Mouse (Mus musculus) left cerebral cortex, postnatal 4 days (tissue): ENCODE results near the gene Srxn1. TPM values are rescaled to one million over a fixed set of nuclear protein-coding genes. Genes with fewer than 3 reads are reported as not detected.

Experiments
- DNase-seq: peaks from one replicate; pipeline ENCODE4 v3.0.0-alpha.2; 2022
- intact Hi-C: fragments of 180-260 bp; cut with DNase I; formaldehyde crosslinking; loops from one replicate; pipeline ENCODE4 v1.15.1; 2025
- total RNA-seq, 2 experiments: library from RNA; stranded (reverse); gene quantifications; 2 replicates each; pipeline ENCODE4 v1.2.3; 2021

Srxn1 gene
- total RNA-seq, 2 experiments from 2014 or later = 17.7 to 18.8 TPM

- intact Hi-C loops = no loop called here
Measured at GRCm38 (mm10) chr2:152087111-152087510, 18.2 kb upstream of the Srxn1 start.

GRCm38 (mm10) chr2:152089078-152089477 is 16.2 kb upstream of the Srxn1 start:
- intact Hi-C loops = no loop called here
- DNase-seq = peak; percentile 71

More at GRCm38 (mm10) chr2:152087111-152087510, 18.2 kb upstream of the Srxn1 start:
- no peak for DNase-seq

GRCm38 (mm10) chr2:152089581-152089980 is 15.7 kb upstream of the Srxn1 start:
- no peak for DNase-seq
- intact Hi-C loops = no loop called here

- intact Hi-C loops = no loop called here
- no peak for DNase-seq
Measured at GRCm38 (mm10) chr2:152090486-152090885, 14.8 kb upstream of the Srxn1 start.

- DNase-seq = no peak
- intact Hi-C loops = no loop called here
Measured at GRCm38 (mm10) chr2:152091342-152092056, 13.8 kb upstream of the Srxn1 start.

GRCm38 (mm10) chr2:152092927-152093326 is 12.4 kb upstream of the Srxn1 start:
- intact Hi-C loops = no loop called here
- DNase-seq = no peak

- intact Hi-C loops = no loop called here
- no peak for DNase-seq
Measured at GRCm38 (mm10) chr2:152093356-152093792, 11.9 kb upstream of the Srxn1 start.

- intact Hi-C loops = loop anchor here (5.0 kb wide), 1 partner anchor 68 kb away; no protein-coding TSS in a partner anchor
- no peak for DNase-seq
Measured at GRCm38 (mm10) chr2:152094856-152095545, 10.3 kb upstream of the Srxn1 start.

- DNase-seq = no peak
- intact Hi-C loops = loop anchor here (5.0 kb wide), 1 partner anchor 70 kb away; no protein-coding TSS in a partner anchor
Measured at GRCm38 (mm10) chr2:152096922-152097321, 8.4 kb upstream of the Srxn1 start.

- intact Hi-C loops = loop anchor here (5.0 kb wide), 1 partner anchor 71 kb away; no protein-coding TSS in a partner anchor
- DNase-seq = no peak
Measured at GRCm38 (mm10) chr2:152097916-152098315, 7.4 kb upstream of the Srxn1 start.

- intact Hi-C loops = loop anchor here (5.0 kb wide), 1 partner anchor 72 kb away; no protein-coding TSS in a partner anchor
Measured at GRCm38 (mm10) chr2:152099538-152099937, 5.8 kb upstream of the Srxn1 start.

GRCm38 (mm10) chr2:152101761-152102160 is 3.6 kb upstream of the Srxn1 start:
- intact Hi-C loops = no loop called here
- DNase-seq = no peak

More at GRCm38 (mm10) chr2:152099538-152099937, 5.8 kb upstream of the Srxn1 start:
- no peak for DNase-seq

GRCm38 (mm10) chr2:152102369-152102768 is 2.9 kb upstream of the Srxn1 start:
- no peak for DNase-seq
- intact Hi-C loops = no loop called here

- DNase-seq = no peak
- intact Hi-C loops = no loop called here
Measured at GRCm38 (mm10) chr2:152104711-152105317, 502 bp upstream of the Srxn1 start.

GRCm38 (mm10) chr2:152106225-152106595 is 894 bp downstream of the Srxn1 start:
- intact Hi-C loops = no loop called here
- no peak for DNase-seq

GRCm38 (mm10) chr2:152106597-152106996 is 1.3 kb downstream of the Srxn1 start:
- intact Hi-C loops = no loop called here
- DNase-seq = no peak

GRCm38 (mm10) chr2:152108702-152109101 is 3.4 kb downstream of the Srxn1 start:
- intact Hi-C loops = no loop called here
- DNase-seq = no peak

- DNase-seq = no peak
- intact Hi-C loops = no loop called here
Measured at GRCm38 (mm10) chr2:152109386-152109785, 4.1 kb downstream of the Srxn1 start.

GRCm38 (mm10) chr2:152111311-152111710 is 6.0 kb downstream of the Srxn1 start:
- DNase-seq = no peak
- intact Hi-C loops = no loop called here

- intact Hi-C loops = loop anchor here (2.0 kb wide), 1 partner anchor 85 kb away; no protein-coding TSS in a partner anchor
- peak; percentile 94 for DNase-seq
Measured at GRCm38 (mm10) chr2:152111920-152112319, 6.6 kb downstream of the Srxn1 start.

- intact Hi-C loops = loop anchor here (2.0 kb wide), 1 partner anchor 84 kb away; no protein-coding TSS in a partner anchor
Measured at GRCm38 (mm10) chr2:152112490-152112889, 7.2 kb downstream of the Srxn1 start.

More at GRCm38 (mm10) chr2:152112490-152112889, 7.2 kb downstream of the Srxn1 start:
- DNase-seq = no peak
